Mouse (Mus musculus) testis, adult 2 months (tissue): ENCODE measurements at regions not wholly inside any gene's neighbourhood (a gene's known extent, or its start where the extent isn't known, plus 50 kb on each side); places are given as distances from the start of the nearest gene placed in this dataset.

Experiments used
- H3K27ac ChIP-seq: fragments of 200-500 bp; 2 replicates; pipeline ENCODE4 v1.5.1; 2012; ENCODE audit warnings: low read depth, low read length; ENCODE audit not compliant: control insufficient read depth, insufficient read depth
- H3K27me3 ChIP-seq: fragments of 200-500 bp; 2 replicates; pipeline ENCODE4 v1.6.1; 2012; ENCODE audit warnings: mild to moderate bottlenecking, low read length, moderate library complexity; ENCODE audit not compliant: control insufficient read depth, insufficient read depth
- H3K36me3 ChIP-seq: fragments of 200-500 bp; 2 replicates; pipeline ENCODE4 v1.6.1; 2012; ENCODE audit warnings: mild to moderate bottlenecking, low read length; ENCODE audit not compliant: control insufficient read depth, insufficient read depth
- H3K4me1 ChIP-seq: fragments of 200-500 bp; 2 replicates; pipeline ENCODE4 v1.6.1; 2012; ENCODE audit warnings: low read length; ENCODE audit not compliant: control insufficient read depth, insufficient read depth
- H3K4me3 ChIP-seq: fragments of 200-500 bp; 2 replicates; pipeline ENCODE4 v1.5.1; 2012; ENCODE audit warnings: low read depth, mild to moderate bottlenecking, low read length, moderate library complexity, mixed read lengths; ENCODE audit not compliant: control insufficient read depth
- CTCF ChIP-seq: fragments of 200-500 bp; IDR thresholded peaks from 2 replicates; pipeline ENCODE4 v1.5.1; 2012; ENCODE audit warnings: low read depth, mild to moderate bottlenecking, inconsistent platforms, low read length, moderate library complexity; ENCODE audit not compliant: control insufficient read depth, insufficient read depth, insufficient replicate concordance
- POLR2A ChIP-seq: fragments of 200-500 bp; IDR thresholded peaks from 2 replicates; pipeline ENCODE4 v1.6.1; 2012; ENCODE audit warnings: low read depth, mild to moderate bottlenecking, inconsistent platforms, low read length, moderate library complexity; ENCODE audit not compliant: control insufficient read depth

GRCm38 (mm10) chr15:11565503-11566031 is 166.1 kb upstream of the Tars start:
- Histone ChIP-seq H3K4me1 (no peaks in the 10 kb centered on the region), H3K4me3 (no peak overlapping the region), H3K27me3 (no peaks in the 10 kb centered on the region), H3K27ac (no peak overlapping the region), H3K36me3 (no peaks in the 10 kb centered on the region)
- no peak for TF ChIP-seq POLR2A
- TF ChIP-seq CTCF, result no peak

- no peak overlapping the region for H3K27ac ChIP-seq
- H3K4me1 ChIP-seq, result no peaks in the 10 kb centered on the region
- no peak overlapping the region for H3K4me3 ChIP-seq
- no peak for TF ChIP-seq CTCF
- TF ChIP-seq POLR2A, result no peak
- no peaks in the 10 kb centered on the region for H3K27me3 ChIP-seq
- no peaks in the 10 kb centered on the region for H3K36me3 ChIP-seq
These were observed 153.1 kb upstream of the Tars start for GRCm38 (mm10) chr15:11552568-11552967.

DNA sequence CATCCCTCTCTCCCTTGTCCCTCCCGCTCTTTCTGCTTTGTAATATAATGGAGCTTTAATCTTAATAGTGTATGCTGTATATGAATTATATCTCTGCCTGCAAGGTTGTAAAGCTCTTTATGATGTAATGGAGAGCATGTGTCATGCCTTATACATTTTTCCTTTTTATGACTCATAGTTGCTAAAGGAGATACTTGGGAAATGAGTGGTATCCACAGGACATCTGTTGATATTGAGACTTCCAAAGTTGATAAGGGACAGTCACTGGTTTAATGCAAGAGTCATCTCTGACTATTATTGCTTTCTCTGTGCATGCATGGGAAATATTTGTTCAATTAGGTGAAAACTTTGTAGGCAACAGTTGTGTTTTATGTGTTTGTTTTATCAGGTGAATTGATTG is 152.6 kb upstream of the Tars start:
- no peaks in the 10 kb centered on the region for H3K4me1 ChIP-seq
- TF ChIP-seq POLR2A (no peak), CTCF (no peak)
- H3K27me3 ChIP-seq, result no peaks in the 10 kb centered on the region
- H3K27ac ChIP-seq, result no peak overlapping the region
- no peaks in the 10 kb centered on the region for H3K36me3 ChIP-seq
- H3K4me3 ChIP-seq, result no peak overlapping the region

- H3K4me3 ChIP-seq, result no peak overlapping the region
- no peak overlapping the region for H3K27ac ChIP-seq
- H3K27me3 ChIP-seq, result no peaks in the 10 kb centered on the region
- H3K4me1 ChIP-seq, result no peaks in the 10 kb centered on the region
- TF ChIP-seq POLR2A, result no peak
- TF ChIP-seq CTCF, result no peak
- no peaks in the 10 kb centered on the region for H3K36me3 ChIP-seq
These were observed 140.0 kb upstream of the Tars start for GRCm38 (mm10) chr15:11539485-11539884.

DNA sequence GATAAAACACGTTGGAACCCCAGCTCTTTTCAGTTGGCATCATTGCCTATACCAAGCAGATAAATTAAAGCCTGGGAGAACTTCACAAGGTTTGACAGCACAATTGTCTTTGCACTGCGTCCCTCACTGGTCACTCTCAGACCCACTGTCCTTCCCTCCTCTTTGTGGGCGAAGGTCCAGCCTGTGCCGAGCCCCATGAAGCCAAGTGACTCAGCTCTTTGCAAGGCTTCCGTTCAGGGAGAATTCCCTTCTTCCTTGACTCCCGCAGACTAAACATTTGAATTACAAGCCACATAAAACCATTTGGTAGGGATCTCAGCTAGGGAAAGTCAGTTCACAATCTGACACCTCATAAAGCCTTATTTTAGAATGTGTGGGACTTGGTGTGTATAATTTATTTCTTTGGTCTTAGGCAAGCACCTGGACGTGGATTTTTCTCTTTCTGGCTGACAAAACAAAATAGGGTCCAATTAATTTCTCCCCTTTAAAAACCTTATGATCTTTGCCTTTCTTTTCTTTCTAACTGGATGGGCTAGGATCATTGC is 136.7 kb upstream of the Tars start:
- Histone ChIP-seq H3K27ac (no peak overlapping the region), H3K36me3 (no peaks in the 10 kb centered on the region), H3K4me1 (no peaks in the 10 kb centered on the region), H3K27me3 (no peaks in the 10 kb centered on the region), H3K4me3 (no peak overlapping the region)
- TF ChIP-seq CTCF (no peak), POLR2A (no peak)

GRCm38 (mm10) chr15:11534404-11535251 is 135.2 kb upstream of the Tars start:
- Histone ChIP-seq H3K4me1 (no peaks in the 10 kb centered on the region), H3K4me3 (no peak overlapping the region), H3K27me3 (no peaks in the 10 kb centered on the region), H3K27ac (no peak overlapping the region), H3K36me3 (no peaks in the 10 kb centered on the region)
- TF ChIP-seq CTCF, result no peak
- TF ChIP-seq POLR2A, result no peak

- TF ChIP-seq CTCF (no peak), POLR2A (no peak)
- H3K36me3 ChIP-seq, result no peaks in the 10 kb centered on the region
- H3K4me3 ChIP-seq, result no peak overlapping the region
- no peaks in the 10 kb centered on the region for H3K4me1 ChIP-seq
- no peaks in the 10 kb centered on the region for H3K27me3 ChIP-seq
- no peak overlapping the region for H3K27ac ChIP-seq
These were observed 134.2 kb upstream of the Tars start for GRCm38 (mm10) chr15:11533616-11534015.
